Mouse (Mus musculus) adrenal gland, postnatal 4 days (tissue): ENCODE results near the gene Rlim. TPM values are rescaled to one million over a fixed set of nuclear protein-coding genes. Genes with fewer than 3 reads are reported as not detected.
A peak's percentile ranks its signal among the peaks of the same experiment; 100 is the strongest.

Source experiments
- DNase-seq, 2 experiments: peaks; one replicate each; pipeline ENCODE4 v3.0.0; 2021 to 2022; ENCODE audit warnings: low spot score in 2 of 2, mixed read lengths in 2 of 2
- long read RNA-seq, 2 experiments: library from polyadenylated mRNA; stranded (forward); transcript quantifications; one replicate each; pipeline ENCODE4 v2.0.0; 2021
- total RNA-seq, 2 experiments: library from RNA; stranded (reverse); gene quantifications; 2 replicates each; pipeline ENCODE4 v1.2.3; 2021

Rlim gene
- 10 to 100 TPM; 71.6 to 75.2 TPM for total RNA-seq
- long read RNA-seq, experiment 1, full-length matches to known transcripts: 1 of 7 reads
- long read RNA-seq, experiment 1, partial matches to known transcripts: 0 of 7 reads
- long read RNA-seq, experiment 1, other reads (novel, unspliced or antisense): 6 of 7 reads
- long read RNA-seq, experiment 2, full-length matches to known transcripts: 9 of 15 reads
- long read RNA-seq, experiment 2, partial matches to known transcripts: 0 of 15 reads
- long read RNA-seq, experiment 2, other reads (novel, unspliced or antisense): 6 of 15 reads

DNA sequence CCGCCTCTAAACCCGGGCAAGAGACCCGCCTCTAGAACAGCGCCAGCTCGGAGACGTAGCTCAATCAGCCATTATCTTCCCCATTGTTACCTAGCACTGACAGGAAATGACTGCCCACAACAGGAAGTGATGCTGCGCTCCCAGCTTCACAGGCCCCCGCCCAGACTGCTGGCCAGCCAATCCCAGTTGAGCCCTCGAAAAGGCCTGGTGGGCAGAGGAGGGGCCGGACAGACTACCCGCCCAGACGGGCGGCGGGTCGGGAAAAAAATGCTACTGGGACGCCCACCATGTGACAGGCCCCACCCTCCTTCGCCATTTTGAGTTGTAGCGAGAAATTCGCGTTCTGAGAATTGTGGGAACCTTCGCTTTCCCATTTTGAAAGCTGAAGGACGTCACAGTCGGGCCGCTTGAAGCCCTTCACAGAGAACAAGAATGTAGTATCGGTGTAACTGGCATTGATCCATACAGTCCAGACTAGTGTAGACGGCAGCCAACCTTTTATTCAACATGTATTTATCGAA lies at the start of gene Rlim:
Rlim (minus strand) TSS at position 116 of the 521 bp plus-strand sequence.
- peak; percentile 54 to 76 for DNase-seq

GRCm38 (mm10) chrX:104017196-104017595 lies 36.1 kb upstream of the Rlim start:
- DNase-seq: peak in 1 of 2 experiments; percentile 3

DNA sequence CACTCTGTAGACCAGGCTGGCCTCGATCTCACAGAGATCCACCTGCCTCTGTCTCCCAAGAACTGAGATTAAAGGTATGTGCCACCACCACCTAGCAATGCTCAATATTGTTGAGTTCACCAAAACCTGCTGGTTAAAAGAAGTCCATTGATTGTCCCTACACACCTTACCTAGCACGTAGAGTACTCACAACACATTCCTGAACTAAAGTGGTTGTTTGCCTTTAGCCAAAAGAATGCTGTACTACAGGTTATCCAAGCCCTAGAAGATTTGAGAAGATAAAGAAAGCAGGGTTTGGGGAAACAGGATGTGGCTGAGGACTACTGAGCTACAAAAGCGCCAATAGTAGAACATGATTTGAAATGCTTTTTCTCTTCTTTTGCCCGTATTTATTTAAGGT lies 34.0 kb upstream of the Rlim start:
- DNase-seq: no peak

- no peak for DNase-seq
Measured at GRCm38 (mm10) chrX:104013318-104013811, 32.3 kb upstream of the Rlim start.

- DNase-seq: no peak
Measured at GRCm38 (mm10) chrX:103994741-103995140, 13.7 kb upstream of the Rlim start.

DNA sequence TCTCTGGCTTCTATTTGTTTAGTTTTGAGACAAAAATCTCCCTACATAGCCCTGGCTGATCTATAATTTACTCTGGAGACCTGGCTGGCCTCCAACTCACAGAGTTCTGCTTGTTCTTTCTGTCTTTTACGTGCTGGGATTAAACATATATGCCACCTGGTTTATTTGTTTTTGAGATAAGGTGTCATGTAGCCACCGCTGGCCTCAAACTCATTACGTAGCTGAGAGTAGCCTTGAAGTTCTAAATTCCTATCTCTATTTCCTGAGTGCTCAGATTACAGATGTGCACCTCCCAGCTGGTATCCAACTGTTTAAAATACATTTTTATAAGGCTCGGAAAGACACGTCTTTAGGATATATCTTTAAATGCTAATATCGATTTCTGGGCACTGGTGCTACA lies 12.8 kb upstream of the Rlim start:
- DNase-seq: no peak

- DNase-seq: peak in 1 of 2 experiments; percentile 3
Measured at GRCm38 (mm10) chrX:103991702-103992101, 10.6 kb upstream of the Rlim start.

GRCm38 (mm10) chrX:103990392-103990791 lies 9.3 kb upstream of the Rlim start:
- no peak for DNase-seq

DNA sequence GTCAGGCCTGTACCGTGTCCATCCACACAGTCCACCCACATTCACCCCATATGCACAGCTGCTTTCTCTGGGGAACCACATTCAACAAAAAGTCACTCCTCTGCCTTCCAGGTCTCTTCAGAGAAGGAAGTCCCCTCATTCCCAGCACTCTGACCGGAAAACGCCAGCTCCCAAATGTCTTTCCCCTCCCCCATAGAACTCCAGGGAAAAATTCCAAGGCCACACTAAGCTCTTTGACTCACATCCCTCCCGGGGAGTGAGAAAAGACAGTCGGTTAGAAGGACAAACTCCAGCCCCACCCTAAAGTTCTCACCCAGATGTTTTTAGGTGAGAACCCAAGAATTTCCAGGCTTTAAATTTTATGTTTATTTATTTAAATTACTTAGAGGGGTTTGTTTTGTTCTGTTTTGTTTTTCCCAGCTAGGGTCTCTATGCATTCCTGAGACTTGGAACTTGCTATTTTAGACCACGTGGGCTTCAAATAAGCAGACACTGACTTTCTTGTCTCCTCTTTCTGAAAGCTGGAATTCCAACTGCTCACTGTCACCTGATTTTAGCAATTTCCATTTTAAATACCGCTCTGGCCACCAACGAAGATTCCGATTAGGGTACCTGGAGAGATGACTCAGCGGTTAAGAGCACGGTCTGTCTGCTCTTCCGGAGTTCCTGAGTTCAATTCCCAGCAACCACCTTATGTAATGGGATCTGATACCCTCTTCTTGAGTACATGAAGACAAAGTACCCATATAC lies 6.3 kb upstream of the Rlim start:
- DNase-seq: no peak

- DNase-seq: no peak
Measured at GRCm38 (mm10) chrX:103986159-103986558, 5.1 kb upstream of the Rlim start.

- no peak for DNase-seq
Measured at GRCm38 (mm10) chrX:103984992-103985391, 3.9 kb upstream of the Rlim start.

- no peak for DNase-seq
Measured at GRCm38 (mm10) chrX:103981806-103982205, 722 bp upstream of the Rlim start.

DNA sequence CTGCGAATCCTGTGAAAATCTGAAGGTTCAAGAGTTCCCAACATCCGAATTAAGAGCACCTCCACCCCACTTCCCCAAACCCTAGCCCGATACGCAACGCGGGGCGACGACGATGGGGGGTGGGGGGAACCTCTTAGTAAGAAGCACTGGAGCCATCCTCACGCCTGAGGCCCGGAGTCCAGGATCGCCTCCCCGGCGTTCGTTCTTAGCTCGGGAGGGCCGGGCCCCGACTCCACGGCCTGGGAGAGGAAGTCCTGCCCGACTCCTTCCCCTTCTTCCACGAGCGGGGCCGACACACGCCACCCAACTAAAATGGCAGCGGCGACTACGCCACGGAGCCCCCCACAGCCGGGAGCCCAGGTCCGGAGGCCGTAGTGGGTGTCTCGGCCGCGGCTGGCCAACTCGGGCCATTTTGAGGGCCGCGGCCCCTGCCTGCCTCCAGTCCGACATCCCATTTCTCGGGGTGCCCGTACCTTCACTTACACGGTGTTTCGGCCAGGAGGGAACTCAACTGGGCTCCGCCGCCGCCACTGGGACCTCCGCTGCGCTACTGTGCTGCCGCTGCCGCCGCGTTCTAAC lies 405 bp downstream of the Rlim start:
- DNase-seq: peak in 1 of 2 experiments; percentile 3

DNA sequence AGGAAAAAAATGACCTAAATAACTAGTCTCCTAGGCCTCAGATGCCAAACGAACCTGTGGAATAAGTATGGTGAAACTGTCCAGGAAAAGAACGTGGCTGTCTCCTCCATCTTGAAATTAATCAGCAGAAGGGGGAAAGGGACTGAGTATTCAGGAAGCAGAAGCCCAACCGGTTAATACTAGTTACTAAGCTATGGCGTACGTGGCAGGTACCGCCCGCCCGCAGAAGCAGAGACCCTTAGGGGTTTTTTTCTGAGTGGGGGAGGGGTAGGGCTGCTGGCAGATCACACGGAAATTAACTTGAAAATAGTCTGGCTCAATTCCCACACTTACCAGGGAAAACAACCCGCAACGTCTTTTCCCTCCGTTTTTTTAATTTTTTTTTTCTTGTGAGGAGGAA lies 1.0 kb downstream of the Rlim start:
- DNase-seq: no peak

DNA sequence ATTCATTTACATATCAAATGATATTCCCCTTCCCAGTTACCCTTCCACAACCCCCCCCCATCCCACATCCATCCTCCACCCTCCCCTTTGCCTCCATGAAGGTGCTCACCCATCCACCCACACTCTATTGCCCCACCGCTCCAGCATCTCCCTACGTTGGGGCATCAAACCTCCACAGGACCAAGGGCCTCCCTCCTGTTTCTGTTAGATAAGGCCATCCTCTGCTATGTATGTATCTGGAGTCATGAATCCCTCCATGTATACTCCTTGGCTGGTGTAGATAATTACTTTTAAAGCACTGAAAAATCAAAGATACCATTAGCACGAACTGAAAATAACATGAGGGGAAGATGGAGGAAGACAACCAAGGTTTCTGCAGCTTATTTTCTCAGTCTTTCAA lies 41.4 kb downstream of the Rlim start:
- no peak for DNase-seq

- no peak for DNase-seq
Measured at GRCm38 (mm10) chrX:103937333-103937732, 43.8 kb downstream of the Rlim start.

DNA sequence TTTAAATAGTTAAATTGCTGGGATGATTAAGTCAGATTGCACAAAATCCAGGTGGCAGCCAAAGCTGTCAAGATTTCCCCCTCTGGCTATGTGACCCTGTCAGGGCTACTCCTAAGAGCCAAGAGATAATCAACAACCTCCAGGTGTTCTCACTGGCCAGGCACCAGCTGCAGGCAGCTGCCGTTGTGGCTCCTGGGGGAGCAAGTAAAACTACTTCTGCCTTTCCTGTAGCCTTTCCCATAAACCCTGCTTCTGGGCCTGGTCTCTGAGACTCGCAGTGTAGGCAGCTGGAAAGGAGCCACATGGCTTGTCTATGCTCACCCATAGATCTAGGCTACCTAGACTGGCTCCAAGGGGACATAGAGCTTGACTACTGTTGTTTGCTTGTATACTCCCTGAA lies 58.6 kb downstream of the Rlim start:
- no peak for DNase-seq

DNA sequence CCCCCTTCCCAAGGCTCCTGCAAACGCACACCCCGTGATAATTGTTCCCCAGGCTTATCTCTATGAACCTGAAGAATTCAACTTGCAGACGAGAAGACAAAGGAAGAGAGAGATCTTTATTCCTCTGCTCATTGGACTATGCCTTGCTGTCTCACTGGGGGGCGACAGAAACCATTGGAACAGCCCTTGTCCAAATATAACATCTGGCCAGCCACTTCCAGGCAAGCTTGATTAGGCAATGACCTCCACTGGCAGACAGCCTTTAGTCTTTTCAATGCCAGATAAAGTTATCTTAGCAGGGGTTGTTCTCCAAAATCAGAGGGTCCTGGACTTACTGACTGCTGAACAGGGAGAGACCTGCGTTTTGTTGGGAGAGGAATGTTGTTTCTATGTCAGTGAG lies 62.1 kb downstream of the Rlim start:
- DNase-seq: peak in 1 of 2 experiments; percentile 3

- DNase-seq: peak in 1 of 2 experiments; percentile 3
Measured at GRCm38 (mm10) chrX:103914790-103915189, 66.3 kb downstream of the Rlim start.
